Mouse (Mus musculus) testis, adult 2 months (tissue): Measurements from ENCODE around the gene Whamm. TPM values are rescaled to one million over a fixed set of nuclear protein-coding genes. Genes with fewer than 3 reads are reported as not detected.

Experiments used
- H3K27ac ChIP-seq: fragments of 200-500 bp; 2 replicates; pipeline ENCODE4 v1.5.1; 2012; ENCODE audit warnings: low read depth, low read length; ENCODE audit not compliant: control insufficient read depth, insufficient read depth
- H3K27me3 ChIP-seq: fragments of 200-500 bp; 2 replicates; pipeline ENCODE4 v1.6.1; 2012; ENCODE audit warnings: mild to moderate bottlenecking, low read length, moderate library complexity; ENCODE audit not compliant: control insufficient read depth, insufficient read depth
- H3K36me3 ChIP-seq: fragments of 200-500 bp; 2 replicates; pipeline ENCODE4 v1.6.1; 2012; ENCODE audit warnings: mild to moderate bottlenecking, low read length; ENCODE audit not compliant: control insufficient read depth, insufficient read depth
- H3K4me1 ChIP-seq: fragments of 200-500 bp; 2 replicates; pipeline ENCODE4 v1.6.1; 2012; ENCODE audit warnings: low read length; ENCODE audit not compliant: control insufficient read depth, insufficient read depth
- H3K4me3 ChIP-seq: fragments of 200-500 bp; 2 replicates; pipeline ENCODE4 v1.5.1; 2012; ENCODE audit warnings: low read depth, mild to moderate bottlenecking, low read length, moderate library complexity, mixed read lengths; ENCODE audit not compliant: control insufficient read depth
- CTCF ChIP-seq: fragments of 200-500 bp; IDR thresholded peaks from 2 replicates; pipeline ENCODE4 v1.5.1; 2012; ENCODE audit warnings: low read depth, mild to moderate bottlenecking, inconsistent platforms, low read length, moderate library complexity; ENCODE audit not compliant: control insufficient read depth, insufficient read depth, insufficient replicate concordance
- POLR2A ChIP-seq: fragments of 200-500 bp; IDR thresholded peaks from 2 replicates; pipeline ENCODE4 v1.6.1; 2012; ENCODE audit warnings: low read depth, mild to moderate bottlenecking, inconsistent platforms, low read length, moderate library complexity; ENCODE audit not compliant: control insufficient read depth
- polyA plus RNA-seq: library from polyadenylated mRNA; depleted of rRNA; stranded (reverse); fragments of >200 nt; gene quantifications from 2 replicates; pipeline ENCODE4 v1.2.3, GENCODE M21; 2012

Gene Whamm
- polyA plus RNA-seq, 1 experiment: 22.9 TPM

DNA sequence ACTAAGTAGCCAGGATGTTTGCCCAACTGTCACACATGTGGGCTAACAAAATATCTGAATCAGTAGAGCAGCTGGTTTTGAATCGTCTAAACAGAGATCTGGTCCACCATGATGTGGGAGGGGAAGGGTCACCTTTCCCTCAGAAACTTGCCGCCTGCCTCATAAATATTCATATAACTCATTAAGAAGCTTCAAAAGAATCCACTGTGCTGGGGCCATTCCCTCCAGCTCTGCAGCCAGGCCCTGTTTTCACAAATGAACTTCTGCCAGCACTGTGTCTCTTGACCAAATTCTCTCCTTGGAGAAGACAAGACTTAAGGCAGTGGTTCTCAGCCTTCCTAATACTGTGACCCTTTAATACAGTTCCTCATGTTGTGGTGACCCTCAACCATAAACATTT lies 31.5 kb upstream of the Whamm start:
- Histone ChIP-seq H3K27me3 (no peaks in the 10 kb centered on the region), H3K27ac (no peak overlapping the region), H3K4me3 (no peak overlapping the region), H3K36me3 (no peaks in the 10 kb centered on the region), H3K4me1 (no peaks in the 10 kb centered on the region)
- TF ChIP-seq POLR2A (no peak), CTCF (no peak)

DNA sequence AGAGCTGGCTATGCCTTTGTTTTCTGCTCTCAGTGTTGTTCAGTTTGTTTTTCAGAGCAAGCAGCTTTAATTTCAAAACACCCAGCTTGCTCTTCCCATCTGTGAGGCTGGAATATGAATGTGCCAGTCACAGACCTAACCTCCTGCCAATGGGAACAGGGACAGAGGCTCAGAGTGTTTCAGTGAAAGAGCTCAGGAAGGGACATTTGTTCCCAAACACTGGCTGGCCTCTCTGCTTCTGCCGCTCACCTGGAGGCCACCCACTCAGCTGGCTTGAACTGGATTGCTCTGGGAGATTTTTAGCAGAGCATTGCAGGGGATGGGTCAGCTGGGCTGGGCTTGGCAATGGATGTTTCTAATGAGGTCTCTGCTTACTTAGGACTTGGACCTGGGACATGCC lies 30.1 kb upstream of the Whamm start:
- Histone ChIP-seq H3K4me3 (no peak overlapping the region), H3K27ac (no peak overlapping the region), H3K4me1 (no peaks in the 10 kb centered on the region), H3K27me3 (no peaks in the 10 kb centered on the region), H3K36me3 (no peaks in the 10 kb centered on the region)
- no peak for TF ChIP-seq CTCF
- TF ChIP-seq POLR2A: no peak

GRCm38 (mm10) chr7:81541924-81542524 lies 29.0 kb upstream of the Whamm start:
- Histone ChIP-seq H3K27me3 (no peaks in the 10 kb centered on the region), H3K4me3 (no peak overlapping the region), H3K36me3 (no peaks in the 10 kb centered on the region), H3K4me1 (no peaks in the 10 kb centered on the region), H3K27ac (no peak overlapping the region)
- no peak for TF ChIP-seq CTCF
- no peak for TF ChIP-seq POLR2A

- no peaks in the 10 kb centered on the region for H3K4me1 ChIP-seq
- H3K36me3 ChIP-seq: no peaks in the 10 kb centered on the region
- no peaks in the 10 kb centered on the region for H3K27me3 ChIP-seq
- TF ChIP-seq POLR2A: no peak
- TF ChIP-seq CTCF: no peak
- H3K4me3 ChIP-seq: no peak overlapping the region
- no peak overlapping the region for H3K27ac ChIP-seq
Measured at GRCm38 (mm10) chr7:81542934-81543333, 28.1 kb upstream of the Whamm start.

GRCm38 (mm10) chr7:81548864-81549263 lies 22.2 kb upstream of the Whamm start:
- Histone ChIP-seq H3K27ac (no peak overlapping the region), H3K36me3 (no peaks in the 10 kb centered on the region), H3K4me1 (no peaks in the 10 kb centered on the region), H3K27me3 (no peaks in the 10 kb centered on the region), H3K4me3 (no peak overlapping the region)
- TF ChIP-seq POLR2A (no peak), CTCF (no peak)

GRCm38 (mm10) chr7:81553589-81553988 lies 17.5 kb upstream of the Whamm start:
- Histone ChIP-seq H3K27ac (no peak overlapping the region), H3K27me3 (no peaks in the 10 kb centered on the region), H3K4me1 (no peaks in the 10 kb centered on the region), H3K36me3 (no peaks in the 10 kb centered on the region), H3K4me3 (no peak overlapping the region)
- TF ChIP-seq POLR2A (no peak), CTCF (no peak)

DNA sequence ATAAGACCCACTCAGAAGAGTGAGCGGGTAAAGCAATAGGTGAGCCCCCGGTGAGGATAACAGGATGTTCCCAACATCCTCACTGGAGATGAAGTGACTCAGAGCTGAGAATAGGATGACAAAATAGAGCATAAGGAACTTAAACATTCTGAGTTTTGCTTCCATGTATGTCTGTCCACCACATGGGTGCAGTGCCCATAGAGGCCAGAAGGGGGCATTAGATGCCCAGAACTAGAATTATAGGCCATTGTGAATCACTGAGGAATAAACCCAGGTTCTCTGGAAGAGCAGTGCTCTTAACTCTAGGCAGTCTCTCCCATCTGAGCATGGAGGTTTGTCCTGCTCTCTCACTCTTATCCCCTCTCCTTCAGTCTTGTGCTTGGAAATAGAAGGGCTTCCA lies 16.7 kb upstream of the Whamm start:
- TF ChIP-seq CTCF: peak; percentile 24; the same call in 1 of the 2 replicates
- no peak for TF ChIP-seq POLR2A
- H3K27me3 ChIP-seq: no peaks in the 10 kb centered on the region
- H3K36me3 ChIP-seq: no peaks in the 10 kb centered on the region
- H3K27ac ChIP-seq: no peak overlapping the region
- H3K4me3 ChIP-seq: no peak overlapping the region
- H3K4me1 ChIP-seq: no peaks in the 10 kb centered on the region
